Mouse (Mus musculus): Measurements from ENCODE around the gene 2300003K06Rik.

- TF ChIP-seq CTCF (conservative IDR thresholded peaks at IDR 0.05; ENCODE audit: insufficient read depth, insufficient read length, low read depth, low read length): no peak
- no peak for TF ChIP-seq POLR2A (IDR thresholded peaks at IDR 0.05; ENCODE audit: low read depth, low read length)
Observed at GRCm38 (mm10) chr11:99857617-99858016, 19.8 kb upstream of the 2300003K06Rik start, which contains the start of gene Gm11568.
